Mouse (Mus musculus) bone marrow, adult 2 months (tissue): ENCODE data around the gene Gnb2. TPM values are rescaled to one million over a fixed set of nuclear protein-coding genes. Genes with fewer than 3 reads are reported as not detected.

Experiments used
- H3K27ac ChIP-seq: fragments of 200-500 bp; 2 replicates; pipeline ENCODE4 v1.5.1; 2012; ENCODE audit warnings: low read depth, mild to moderate bottlenecking, control low read depth, inconsistent platforms, low read length; ENCODE audit not compliant: control insufficient read depth, poor library complexity, insufficient read depth
- H3K4me1 ChIP-seq: fragments of 200-500 bp; 2 replicates; pipeline ENCODE4 v1.6.1; 2011; ENCODE audit warnings: low read length; ENCODE audit not compliant: control insufficient read depth, insufficient read depth
- H3K4me3 ChIP-seq: fragments of 200-500 bp; replicated peaks from 2 replicates; pipeline ENCODE3; 2011; ENCODE audit warnings: mild to moderate bottlenecking, low read depth, low read length, control low read depth; ENCODE audit not compliant: control insufficient read depth
- CTCF ChIP-seq: fragments of 200-500 bp; IDR thresholded peaks from 2 replicates; pipeline ENCODE4 v1.5.1; 2011; ENCODE audit warnings: low read length, control low read depth; ENCODE audit not compliant: control insufficient read depth, insufficient read depth
- POLR2A ChIP-seq: fragments of 200-500 bp; IDR thresholded peaks from 2 replicates; pipeline ENCODE4 v1.6.1; 2011; ENCODE audit warnings: low read depth, mild to moderate bottlenecking, control low read depth, low read length, borderline replicate concordance; ENCODE audit not compliant: control insufficient read depth
- WGBS: fragments of 180-500 bp; shearing (Covaris S2); methylation state at CpG from one replicate; pipeline ENCODE4 v1.1.7; 2018; 5-methylcytosine and 5-hydroxymethylcytosine counted together
- polyA plus RNA-seq: library from polyadenylated mRNA; stranded (reverse); fragments of >200 nt; gene quantifications from 2 replicates; pipeline ENCODE4 v1.2.4, GENCODE M21; 2011; ENCODE audit warnings: low replicate concordance; ENCODE audit not compliant: missing spikeins, insufficient read depth, insufficient read length

Gene Gnb2
- polyA plus RNA-seq, 1 experiment, result 476 TPM

DNA sequence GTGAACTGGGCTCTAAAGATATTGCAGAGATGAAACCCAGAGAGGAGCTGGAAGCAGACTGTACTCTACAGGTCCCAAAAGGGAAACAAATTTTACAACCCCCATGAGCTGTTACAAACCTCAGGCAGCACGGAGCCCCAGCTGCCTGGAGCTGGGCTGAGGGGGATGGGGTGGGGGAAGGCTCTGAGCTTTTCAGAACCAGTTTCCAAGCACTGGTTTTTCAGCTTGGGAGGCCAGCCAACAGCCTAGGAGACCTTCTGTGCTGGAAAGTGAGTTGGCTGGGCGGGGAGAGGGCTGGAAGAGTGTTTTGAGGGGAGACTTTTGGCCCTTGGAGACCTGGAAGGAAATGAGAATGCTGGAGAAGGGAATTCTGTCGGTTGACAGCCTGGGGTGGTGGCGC, 41.8 kb downstream of the Gnb2 start:
- Histone ChIP-seq H3K4me1 (no peaks in the 10 kb centered on the region), H3K27ac (no peak overlapping the region), H3K4me3 (no peak overlapping the region)
- no peak for TF ChIP-seq CTCF
- WGBS, result 59% methylated on average over 4 of the region's 4 CpGs

DNA sequence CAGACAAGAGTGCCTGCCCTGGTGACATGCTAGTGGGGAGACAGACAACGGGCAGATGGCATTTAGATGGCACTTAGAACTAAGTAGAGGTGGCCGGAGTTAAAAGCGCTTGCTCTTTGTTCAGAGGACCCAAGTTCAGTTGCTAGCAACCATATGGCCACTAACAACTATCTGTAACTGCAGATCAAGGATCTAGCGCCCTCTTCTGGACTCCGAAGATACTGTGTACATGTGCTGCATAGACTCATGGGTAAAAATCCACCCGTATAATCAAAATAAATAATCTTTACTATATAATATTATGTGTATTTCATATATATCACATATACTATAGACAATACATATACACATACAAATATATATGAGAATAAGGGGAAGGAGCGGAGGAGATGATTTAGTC, 45.7 kb downstream of the Gnb2 start:
- Histone ChIP-seq H3K27ac (no peak overlapping the region), H3K4me1 (no peaks in the 10 kb centered on the region), H3K4me3 (no peak overlapping the region)
- 87% methylated on average over 7 of the region's 7 CpGs for WGBS
- TF ChIP-seq POLR2A, result no peak
- TF ChIP-seq CTCF, result no peak

GRCm38 (mm10) chr5:137485851-137486155, 47.5 kb downstream of the Gnb2 start:
- Histone ChIP-seq H3K4me3 (no peak overlapping the region), H3K27ac (no peak overlapping the region), H3K4me1 (no peaks in the 10 kb centered on the region)
- no peak for TF ChIP-seq POLR2A
- TF ChIP-seq CTCF, result no peak
- WGBS, result 18% methylated on average over 17 of the region's 17 CpGs

GRCm38 (mm10) chr5:137485071-137485850, 48.0 kb downstream of the Gnb2 start:
- Histone ChIP-seq H3K4me1 (no peaks in the 10 kb centered on the region), H3K27ac (no peak overlapping the region), H3K4me3 (no peak overlapping the region)
- WGBS, result 40% methylated on average over 30 of the region's 30 CpGs
- no peak for TF ChIP-seq CTCF
- TF ChIP-seq POLR2A, result no peak

- Histone ChIP-seq H3K4me1 (no peaks in the 10 kb centered on the region), H3K4me3 (no peak overlapping the region), H3K27ac (no peak overlapping the region)
- TF ChIP-seq POLR2A (no peak), CTCF (no peak)
- 57% methylated on average over 8 of the region's 8 CpGs for WGBS
These were observed 51.4 kb downstream of the Gnb2 start for GRCm38 (mm10) chr5:137481897-137482296.

GRCm38 (mm10) chr5:137481138-137481537, 52.2 kb downstream of the Gnb2 start:
- Histone ChIP-seq H3K4me3 (no peak overlapping the region), H3K27ac (no peak overlapping the region), H3K4me1 (no peaks in the 10 kb centered on the region)
- TF ChIP-seq CTCF (peak; percentile 49), POLR2A (no peak)

Other genes starting within 250 kb of the Gnb2 start
- gene Ache, start 246.0 kb downstream of the Gnb2 start, polyA plus RNA-seq, result 115 and 217 TPM in 2 replicates
- 74.0 and 131 TPM in 2 replicates for gene Ufsp1, start 238.9 kb downstream of the Gnb2 start, polyA plus RNA-seq
- 304 and 461 TPM in 2 replicates for gene Srrt, start 225.8 kb downstream of the Gnb2 start, polyA plus RNA-seq
- gene Trip6, start 219.1 kb downstream of the Gnb2 start, polyA plus RNA-seq, result 9.0 and 15.5 TPM in 2 replicates
- 10.9 and 14.4 TPM in 2 replicates for gene Slc12a9, start 199.9 kb downstream of the Gnb2 start, polyA plus RNA-seq
- gene Ephb4, start 183.4 kb downstream of the Gnb2 start, polyA plus RNA-seq, result 3.1 and 4.5 TPM in 2 replicates
- not detected in 2 replicates for gene Zan, start 56.4 kb downstream of the Gnb2 start, polyA plus RNA-seq
- 22.1 and 32.2 TPM in 2 replicates for gene Pop7, start 31.0 kb downstream of the Gnb2 start, polyA plus RNA-seq
- gene Gigyf1, start 15.0 kb downstream of the Gnb2 start, polyA plus RNA-seq, result 57.6 and 80.1 TPM in 2 replicates
- not detected in 2 replicates for gene Epo, start 268 bp downstream of the Gnb2 start, polyA plus RNA-seq
- not detected in 2 replicates for gene Actl6b, start 20.0 kb upstream of the Gnb2 start, polyA plus RNA-seq
- gene Tfr2, start 36.3 kb upstream of the Gnb2 start, polyA plus RNA-seq, result 25.9 and 51.0 TPM in 2 replicates
- 25.4 and 29.1 TPM in 2 replicates for gene Mospd3, start 67.5 kb upstream of the Gnb2 start, polyA plus RNA-seq
- gene Pcolce, start 80.3 kb upstream of the Gnb2 start, polyA plus RNA-seq, result 17.2 and 23.4 TPM in 2 replicates
- 0.41 TPM in 1 of 2 replicates, not detected in the other for gene Fbxo24, start 95.5 kb upstream of the Gnb2 start, polyA plus RNA-seq
- 36.1 and 108 TPM in 2 replicates for gene Lrch4, start 95.6 kb upstream of the Gnb2 start, polyA plus RNA-seq
- 24.9 and 41.6 TPM in 2 replicates for gene Gm20605, start 95.7 kb upstream of the Gnb2 start, polyA plus RNA-seq
- 65.6 and 161 TPM in 2 replicates for gene Sap25, start 107.8 kb upstream of the Gnb2 start, polyA plus RNA-seq
- gene Irs3, start 112.2 kb upstream of the Gnb2 start, polyA plus RNA-seq, result 0.77 TPM in 1 of 2 replicates, not detected in the other
- 33.1 and 50.5 TPM in 2 replicates for gene Agfg2, start 151.2 kb upstream of the Gnb2 start, polyA plus RNA-seq
- 1.2 and 1.9 TPM in 2 replicates for gene Nyap1, start 208.1 kb upstream of the Gnb2 start, polyA plus RNA-seq
- 143 and 144 TPM in 2 replicates for gene Tsc22d4, start 212.2 kb upstream of the Gnb2 start, polyA plus RNA-seq
- gene Ppp1r35, start 245.3 kb upstream of the Gnb2 start, polyA plus RNA-seq, result 52.6 and 130 TPM in 2 replicates